Mouse (Mus musculus): ENCODE measurements at regions not wholly inside any gene's neighbourhood (a gene's known extent, or its start where the extent isn't known, plus 50 kb on each side); places are given as distances from the start of the nearest gene placed in this dataset.
A peak's percentile ranks its signal among the peaks of the same experiment; 100 is the strongest.

GRCm38 (mm10) chr2:167757157-167757780 lies 67.6 kb upstream of the Tmem189 start:
- DNase-seq (ENCODE audit: low read depth, low spot score): no peak

DNA sequence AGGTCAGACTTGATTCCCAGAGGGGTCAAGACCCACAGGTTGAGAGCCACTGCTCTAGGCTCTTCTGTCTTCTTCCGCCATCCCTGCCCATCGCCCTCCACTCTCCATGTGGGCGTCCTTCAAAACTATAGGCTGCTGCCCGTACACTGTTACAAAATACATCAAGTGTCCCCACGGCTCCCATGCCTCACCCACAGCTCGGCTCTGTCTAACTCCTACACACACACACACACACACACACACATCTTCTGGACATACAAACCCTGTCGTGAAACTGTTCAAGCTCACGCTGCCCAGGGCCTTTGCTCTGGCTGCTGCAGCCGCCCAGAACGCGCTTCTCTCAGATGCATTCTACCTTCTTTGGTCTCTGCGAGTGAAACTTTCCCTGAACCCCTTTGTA lies 67.1 kb upstream of the Tmem189 start:
- no peak for DNase-seq (ENCODE audit: low read depth, low spot score)

DNA sequence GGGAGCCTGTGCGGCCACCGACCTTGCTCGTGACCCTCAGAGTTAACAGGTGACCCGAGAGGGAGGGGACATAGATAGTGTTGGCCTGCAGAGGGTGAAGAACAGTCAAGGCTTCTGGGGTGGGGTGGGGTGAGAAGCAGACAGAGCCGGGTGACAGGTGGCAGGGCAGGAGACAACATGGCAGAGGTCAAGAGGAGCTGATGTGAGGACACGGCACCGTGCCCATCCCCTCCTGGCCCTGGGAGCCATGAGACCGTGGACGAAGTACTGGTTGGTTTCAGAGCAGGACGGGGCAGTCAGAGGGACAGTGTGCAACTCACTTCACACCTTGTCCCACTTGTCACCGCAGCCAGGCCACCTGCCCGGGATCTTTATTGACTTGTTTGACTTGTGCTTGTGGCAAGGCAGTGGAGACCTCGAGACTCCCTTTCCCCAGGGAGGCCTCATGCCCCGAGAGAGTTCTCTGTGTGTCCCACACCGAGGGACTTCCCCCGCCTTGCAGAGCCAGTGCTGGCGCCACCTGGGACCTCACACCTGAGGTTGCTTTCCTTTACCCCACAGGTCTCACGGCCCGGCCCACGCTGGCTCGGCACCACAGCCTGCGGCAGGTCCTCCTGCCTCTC lies 65.4 kb upstream of the Tmem189 start:
- no peak for DNase-seq (ENCODE audit: low read depth, low spot score)

- DNase-seq (ENCODE audit: low read depth, low spot score): no peak
These were observed 64.3 kb upstream of the Tmem189 start for GRCm38 (mm10) chr2:167753898-167754297.

GRCm38 (mm10) chr2:167752805-167753556 lies 63.4 kb upstream of the Tmem189 start:
- DNase-seq (ENCODE audit: low read depth, low spot score): peak; percentile 53

DNA sequence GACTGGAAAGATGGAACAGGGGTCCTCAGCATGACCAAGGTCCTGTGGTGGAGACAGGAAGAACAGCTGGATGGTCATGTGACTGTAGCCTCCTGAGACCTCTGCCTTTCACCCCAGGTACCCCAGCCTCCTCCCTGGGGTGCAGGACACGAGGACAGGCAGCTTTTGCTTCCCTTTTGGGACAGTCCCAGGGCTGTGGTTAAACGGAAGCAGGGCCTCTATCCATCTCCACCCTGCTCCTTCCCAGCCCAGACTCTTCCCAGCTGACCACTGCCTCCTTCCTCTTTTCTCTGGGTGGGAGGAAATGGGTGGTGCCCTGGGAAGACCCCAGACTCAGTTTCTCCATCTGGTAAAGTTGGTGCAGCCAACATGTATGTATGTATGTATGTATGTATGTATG lies 62.0 kb upstream of the Tmem189 start:
- DNase-seq (ENCODE audit: low read depth, low spot score): no peak

- no peak for DNase-seq (ENCODE audit: low read depth, low spot score)
These were observed 58.7 kb upstream of the Tmem189 start for GRCm38 (mm10) chr2:167748297-167748696.

DNA sequence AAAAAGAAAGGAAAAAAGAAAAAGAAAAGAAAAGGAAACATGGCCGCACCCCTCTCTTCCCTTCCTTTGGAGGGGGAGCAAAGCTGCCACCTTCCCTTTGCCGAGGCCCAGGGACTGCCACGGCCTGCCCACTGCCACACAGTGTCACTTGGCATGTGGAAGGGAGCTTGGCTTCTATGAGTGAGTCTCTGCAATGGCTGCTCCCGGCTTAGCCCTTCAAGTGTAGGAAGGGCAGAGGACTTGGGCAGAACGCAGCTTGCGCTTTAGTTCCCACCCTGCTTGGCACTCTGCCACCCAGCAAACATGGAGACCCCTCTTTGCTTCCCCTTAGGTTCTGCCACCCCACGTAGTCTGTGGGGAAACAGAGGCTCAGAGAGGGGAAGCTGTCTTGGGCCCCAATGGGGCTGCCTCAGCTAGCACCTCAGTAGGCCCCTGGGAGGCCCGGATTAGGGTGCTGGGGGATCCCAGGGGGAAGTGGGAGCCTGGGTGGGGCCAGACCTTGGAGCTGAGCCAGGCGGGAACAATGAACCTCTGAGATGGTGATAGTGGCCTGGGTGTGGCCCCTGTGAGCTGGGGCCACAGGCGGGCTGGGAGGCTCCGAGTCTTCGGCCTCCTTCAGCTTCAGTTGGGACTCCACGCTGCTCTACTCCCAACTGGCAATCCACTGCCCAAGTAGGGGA lies 57.7 kb upstream of the Tmem189 start:
- no peak for DNase-seq (ENCODE audit: low read depth, low spot score)

- DNase-seq (ENCODE audit: low read depth, low spot score): no peak
These were observed 56.7 kb upstream of the Tmem189 start for GRCm38 (mm10) chr2:167746344-167746743.

- DNase-seq (ENCODE audit: low read depth, low spot score): no peak
These were observed 55.8 kb upstream of the Tmem189 start for GRCm38 (mm10) chr2:167745409-167745808.

GRCm38 (mm10) chr2:167744080-167744479 lies 54.5 kb upstream of the Tmem189 start:
- no peak for DNase-seq (ENCODE audit: low read depth, low spot score)

GRCm38 (mm10) chr2:167742479-167742878 lies 52.9 kb upstream of the Tmem189 start:
- DNase-seq (ENCODE audit: low read depth, low spot score): no peak

- no peak for DNase-seq (ENCODE audit: low read depth, low spot score)
These were observed 51.0 kb upstream of the Tmem189 start for GRCm38 (mm10) chr2:167740516-167741189.

Data from mesoderm, embryonic 11.5 days (tissue).